Mouse (Mus musculus) E14TG2a.4 (cell line): ENCODE measurements around the gene Ahcyl2.

ENCODE experiments used
- CTCF ChIP-seq: conservative IDR thresholded peaks from 2 replicates; pipeline ENCODE4 v1.5.1; 2014; ENCODE audit warnings: low read length
- NANOG ChIP-seq: IDR thresholded peaks from 2 replicates; pipeline ENCODE4 v1.6.1; 2014; ENCODE audit warnings: borderline replicate concordance, low read length, mixed read lengths
- POU5F1 ChIP-seq: IDR thresholded peaks from 2 replicates; pipeline ENCODE4 v1.6.1; 2014; ENCODE audit warnings: low read length, borderline replicate concordance

DNA sequence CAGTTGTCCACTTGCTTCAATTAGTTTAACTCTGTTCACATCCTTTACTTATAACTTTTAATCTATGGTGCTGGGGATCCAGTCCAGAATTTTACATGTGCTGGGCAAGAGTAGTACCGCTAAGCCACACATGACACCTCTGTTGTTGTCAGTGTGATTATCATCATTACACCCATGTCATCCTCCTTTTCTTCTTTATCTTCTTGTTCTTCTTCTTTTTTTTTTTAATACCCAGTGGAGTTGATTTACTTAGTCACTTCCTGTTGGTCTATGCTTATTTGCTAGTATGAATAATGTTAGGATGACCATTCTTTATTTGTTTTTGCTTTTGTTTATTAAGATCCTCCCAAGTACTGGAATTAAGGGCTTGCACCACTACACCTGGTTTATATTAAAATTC lies 133.6 kb downstream of the Ahcyl2 start:
- TF ChIP-seq CTCF, result no peak
- TF ChIP-seq POU5F1, result no peak
- TF ChIP-seq NANOG, result no peak
